Mouse (Mus musculus): ENCODE data around the gene Gm20914.
"Not testable (repeated sequence)": the region's sequence is repeated elsewhere in the genome, so short reads cannot be mapped to it uniquely, and the experiment has no call there.

The Gm20914 gene

GRCm38 (mm10) chrY:5725678-5726077, at the start of gene Gm20914:
Gene Gm20914, plus strand, starts transcription at chrY:5725978.
- DNase-seq, result not testable (repeated sequence)

All from kidney, adult 11 months (tissue).